Mouse (Mus musculus) MEL (cell line): Measurements from ENCODE around the gene Tsr2.

ENCODE experiments used
- BHLHE40 ChIP-seq: IDR thresholded peaks from 2 replicates; pipeline ENCODE4 v1.6.1; 2012; ENCODE audit warnings: low read depth, mild to moderate bottlenecking, inconsistent platforms, low read length, improper control_type of control experiment, borderline replicate concordance
- CTCF ChIP-seq, 3 experiments: IDR thresholded peaks in 2 of 3; conservative IDR thresholded peaks in 1 of 3; 2 replicates each; pipeline ENCODE4 v1.5.1; 2011 to 2012; ENCODE audit warnings: low read length in 3 of 3, low read depth in 2 of 3, mild to moderate bottlenecking in 2 of 3, improper control_type of control experiment in 1 of 3, inconsistent platforms in 1 of 3, mixed read lengths in 1 of 3, moderate library complexity in 1 of 3; ENCODE audit not compliant: control insufficient read depth in 1 of 3, insufficient read depth in 1 of 3, poor library complexity in 1 of 3, severe bottlenecking in 1 of 3
- HCFC1 ChIP-seq: IDR thresholded peaks from 2 replicates; pipeline ENCODE4 v1.6.1; 2012; ENCODE audit warnings: low read depth, mild to moderate bottlenecking, inconsistent platforms, low read length, improper control_type of control experiment, moderate library complexity
- MAFK ChIP-seq: IDR thresholded peaks from 2 replicates; pipeline ENCODE4 v1.6.1; 2011; ENCODE audit warnings: low read depth, mild to moderate bottlenecking, low read length, improper control_type of control experiment, borderline replicate concordance
- POLR2AphosphoS5 ChIP-seq: IDR thresholded peaks from 2 replicates; pipeline ENCODE4 v1.6.1; 2012; ENCODE audit warnings: low read depth, borderline replicate concordance, mild to moderate bottlenecking, inconsistent platforms, low read length, moderate library complexity, mixed read lengths
- RCOR1 ChIP-seq: IDR thresholded peaks from 2 replicates; pipeline ENCODE4 v1.6.1; 2012; ENCODE audit warnings: low read depth, mild to moderate bottlenecking, inconsistent platforms, low read length, improper control_type of control experiment
- SIN3A ChIP-seq: IDR thresholded peaks from 2 replicates; pipeline ENCODE4 v1.6.1; 2012; ENCODE audit warnings: low read length, improper control_type of control experiment, inconsistent platforms
- TCF12 ChIP-seq: IDR thresholded peaks from 2 replicates; pipeline ENCODE4 v1.6.1; 2014; ENCODE audit warnings: low read depth, mild to moderate bottlenecking, inconsistent platforms, low read length, improper control_type of control experiment, moderate library complexity
- ZC3H11A ChIP-seq: IDR thresholded peaks from 2 replicates; pipeline ENCODE4 v1.6.1; 2012; ENCODE audit warnings: low read depth, mild to moderate bottlenecking, inconsistent platforms, low read length, improper control_type of control experiment

DNA sequence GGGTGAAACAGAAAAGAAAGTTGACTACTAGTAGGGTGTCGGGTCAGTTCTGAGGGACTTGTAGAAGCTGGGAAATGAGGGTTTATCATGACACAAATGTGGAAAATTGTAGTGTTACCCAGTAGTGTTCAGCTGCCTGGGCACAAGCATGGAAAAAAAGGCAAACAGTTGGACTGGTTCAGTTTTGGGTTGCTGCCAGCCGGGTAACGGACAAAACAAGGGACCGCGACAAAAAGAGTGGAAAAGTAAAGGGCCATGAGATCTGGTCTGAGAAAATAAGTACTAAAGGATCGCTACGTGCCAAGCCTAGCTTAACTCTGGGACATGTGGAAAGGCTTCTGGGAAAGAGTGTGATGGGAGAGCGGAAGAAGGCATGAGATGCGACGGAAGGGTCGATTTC lies 50.0 kb downstream of the Tsr2 start:
- TF ChIP-seq HCFC1 (no peak), RCOR1 (no peak), SIN3A (no peak), POLR2AphosphoS5 (no peak), TCF12 (no peak), BHLHE40 (no peak), CTCF (IDR thresholded peaks at IDR 0.05 in 2 of 3, conservative IDR thresholded peaks at IDR 0.05 in 1 of 3; ENCODE audit: control insufficient read depth in 1 of 3, insufficient read depth in 1 of 3, low read depth in 2 of 3, low read length in 3 of 3, poor library complexity in 1 of 3, severe bottlenecking in 1 of 3) (no peak), MAFK (no peak), ZC3H11A (no peak)
